Mouse (Mus musculus) liver, postnatal 0 days (tissue): ENCODE measurements at regions not wholly inside any gene's neighbourhood (a gene's known extent, or its start where the extent isn't known, plus 50 kb on each side); places are given as distances from the start of the nearest gene placed in this dataset.

Experiments
- CTCF ChIP-seq: sonication (generic); IDR thresholded peaks from 2 replicates; pipeline ENCODE4 v1.5.1; 2016; ENCODE audit warnings: antibody characterized with exemption, low read depth
- EP300 ChIP-seq: IDR thresholded peaks from 2 replicates; pipeline ENCODE4 v1.6.1; 2016; ENCODE audit warnings: antibody characterized with exemption, low read depth, mild to moderate bottlenecking

GRCm38 (mm10) chr3:147795116-147795515 is 942.9 kb downstream of the Ttll7 start:
- TF ChIP-seq CTCF (no peak), EP300 (no peak)
